Mouse (Mus musculus) embryo, embryonic 10 days (tissue): ENCODE measurements around the gene Cdkl1.

Source experiments
- DNase-seq: peaks from one replicate; pipeline ENCODE4 v3.0.0-alpha.2; 2015; ENCODE audit warnings: low spot score

Gene Cdkl1

GRCm38 (mm10) chr12:69783247-69784025 lies 7.6 kb downstream of the Cdkl1 start:
- peak; percentile 28 for DNase-seq

DNA sequence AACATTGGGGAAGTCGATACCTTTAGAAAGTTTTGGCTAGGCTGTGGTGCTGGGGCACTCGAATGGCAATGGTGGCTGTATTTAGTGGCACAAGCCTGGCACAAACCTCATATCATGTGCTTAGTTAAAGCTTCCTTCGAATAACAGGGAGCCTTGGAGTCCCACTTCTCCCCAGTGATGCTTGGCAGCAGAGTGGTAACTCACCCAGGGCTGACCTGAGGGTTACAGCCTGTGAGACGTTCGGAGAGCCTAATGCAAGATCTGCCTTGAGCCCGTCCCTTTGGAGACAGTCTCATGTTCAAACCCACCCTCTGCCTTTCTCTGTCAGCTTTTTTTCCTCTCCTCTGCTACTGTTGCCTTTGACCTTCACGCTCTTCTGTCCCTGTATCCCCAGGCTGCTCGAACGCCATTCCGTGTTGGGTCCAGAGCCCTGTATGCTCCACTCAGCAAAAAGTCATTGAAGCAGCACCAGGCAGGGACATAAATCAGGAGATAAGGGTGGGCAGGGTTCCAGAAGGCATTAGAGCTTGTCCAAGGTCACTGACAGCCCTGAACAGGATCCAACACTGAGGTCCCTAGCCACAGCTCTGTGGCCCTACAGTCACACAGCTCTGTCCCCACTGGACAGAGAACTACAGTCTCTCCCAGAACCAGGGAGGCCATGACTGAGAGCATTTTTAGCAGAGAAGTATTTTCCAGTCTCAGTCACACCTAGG lies 9.0 kb downstream of the Cdkl1 start:
- DNase-seq: no peak

GRCm38 (mm10) chr12:69781480-69781879 lies 9.6 kb downstream of the Cdkl1 start:
- DNase-seq: no peak

DNA sequence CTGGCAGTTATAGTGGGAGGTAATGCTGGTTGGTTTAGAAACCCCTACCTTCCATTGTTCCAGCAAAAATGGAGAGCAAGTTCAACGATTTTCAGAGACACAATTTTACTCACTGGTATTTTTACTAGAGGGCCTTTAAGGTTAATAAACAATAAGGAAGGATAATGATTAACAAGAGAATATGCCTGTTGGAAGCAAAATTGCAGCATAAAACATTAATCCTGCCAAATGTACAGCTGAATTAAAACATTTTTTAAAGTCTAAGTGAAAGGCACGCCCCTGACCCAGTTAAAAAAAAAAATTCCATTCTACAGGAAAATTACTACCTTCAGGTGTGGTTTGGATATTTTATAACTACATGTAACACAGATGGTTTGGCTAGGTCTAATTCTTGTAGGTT lies 13.1 kb downstream of the Cdkl1 start:
- DNase-seq: no peak

GRCm38 (mm10) chr12:69777341-69777730 lies 13.7 kb downstream of the Cdkl1 start:
- DNase-seq: no peak

GRCm38 (mm10) chr12:69776607-69777340 lies 14.3 kb downstream of the Cdkl1 start:
- no peak for DNase-seq

DNA sequence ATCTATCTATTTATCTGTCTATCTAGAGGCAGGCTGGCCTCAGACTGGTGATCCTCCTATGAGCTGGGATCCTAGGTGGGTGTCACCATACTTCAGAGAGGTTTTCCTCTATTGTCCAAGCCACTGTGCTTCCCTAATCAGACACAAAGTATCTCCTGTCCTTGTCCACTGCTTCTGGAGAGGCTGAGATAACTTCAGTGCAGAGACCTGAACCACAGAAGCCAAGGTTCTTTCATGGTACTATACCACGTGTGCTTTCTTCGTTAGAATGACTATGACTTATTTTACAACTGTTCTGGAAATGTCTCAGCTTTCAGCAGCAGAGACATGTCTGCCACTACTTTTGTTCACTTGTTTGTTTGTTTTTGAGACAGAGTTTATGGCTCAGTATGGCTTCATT lies 22.2 kb downstream of the Cdkl1 start:
- no peak for DNase-seq

DNA sequence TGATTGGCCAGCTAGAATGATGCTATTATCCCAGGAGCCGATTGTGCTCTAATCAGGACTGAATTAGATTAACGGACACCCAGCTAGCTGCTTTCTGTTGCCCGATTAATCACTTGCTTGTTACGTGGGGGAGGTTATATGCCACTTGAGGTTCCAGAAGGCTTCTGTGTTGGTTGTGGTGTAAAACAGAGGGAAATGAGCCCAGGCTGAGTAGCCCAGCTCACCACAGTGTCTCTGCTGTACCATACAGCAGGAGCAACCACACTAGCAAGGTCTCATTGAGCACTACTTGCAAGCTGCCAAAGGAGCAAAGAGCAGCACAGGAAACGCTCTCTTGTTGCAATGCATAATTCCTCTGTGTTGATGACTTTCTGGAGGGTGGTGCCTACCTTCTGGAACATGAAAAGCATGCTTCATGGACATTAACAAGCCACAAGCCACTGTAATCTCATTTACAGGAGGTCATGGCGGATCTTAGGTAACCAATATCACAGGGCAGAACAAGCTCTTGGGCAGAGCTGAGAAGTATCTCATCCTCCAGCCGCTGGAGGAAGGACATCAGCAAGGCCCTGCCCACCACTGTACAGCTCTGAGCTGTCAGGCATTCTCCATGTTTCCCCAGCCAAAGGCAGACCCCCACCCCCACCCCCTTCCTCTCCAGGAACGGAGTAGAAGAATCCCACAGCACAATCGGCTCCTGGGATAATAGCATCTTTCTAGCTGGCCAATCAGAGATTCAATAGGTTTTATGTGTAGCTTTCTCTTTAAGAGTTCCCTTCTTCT lies 23.4 kb downstream of the Cdkl1 start:
- DNase-seq: no peak

- no peak for DNase-seq
Measured at GRCm38 (mm10) chr12:69766185-69766904, 24.7 kb downstream of the Cdkl1 start.

DNA sequence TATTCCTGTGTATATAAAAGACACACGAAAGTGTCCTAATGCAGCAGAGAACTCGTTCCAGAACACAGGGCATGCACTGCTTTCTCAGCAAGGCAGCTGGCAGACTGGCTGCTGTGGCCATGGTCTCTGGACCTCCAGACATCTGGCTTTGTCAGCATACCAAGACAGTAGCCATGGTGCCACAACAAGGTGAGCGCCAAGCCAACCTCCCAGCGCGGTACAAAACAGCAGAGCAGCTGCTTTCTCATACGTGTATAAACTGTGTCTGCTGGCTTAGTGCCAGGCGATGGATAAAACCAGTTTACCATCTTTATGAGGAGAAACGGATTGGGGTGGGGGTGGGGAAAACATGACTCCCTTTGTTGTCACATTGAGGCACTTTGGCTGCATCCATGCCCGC lies 25.5 kb downstream of the Cdkl1 start:
- no peak for DNase-seq

DNA sequence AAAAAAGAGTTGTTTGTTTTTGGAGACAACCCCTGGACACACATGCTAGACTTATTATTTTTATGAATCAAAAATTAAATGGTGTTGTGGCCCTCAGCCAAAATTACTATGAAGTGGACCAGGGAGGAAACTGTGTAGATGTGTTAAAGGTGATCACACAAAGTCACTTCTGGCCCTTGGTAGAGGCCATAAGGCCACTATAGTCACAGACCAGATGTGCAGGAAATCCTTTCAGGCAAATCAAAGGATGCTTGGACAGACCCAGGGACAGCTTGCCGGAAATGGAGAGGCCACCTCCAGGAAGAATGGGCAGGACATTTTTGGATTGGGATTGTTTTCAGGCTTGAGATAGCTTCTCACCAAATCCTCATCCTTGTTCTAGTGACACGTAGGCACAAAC lies 29.5 kb downstream of the Cdkl1 start:
- DNase-seq: no peak

DNA sequence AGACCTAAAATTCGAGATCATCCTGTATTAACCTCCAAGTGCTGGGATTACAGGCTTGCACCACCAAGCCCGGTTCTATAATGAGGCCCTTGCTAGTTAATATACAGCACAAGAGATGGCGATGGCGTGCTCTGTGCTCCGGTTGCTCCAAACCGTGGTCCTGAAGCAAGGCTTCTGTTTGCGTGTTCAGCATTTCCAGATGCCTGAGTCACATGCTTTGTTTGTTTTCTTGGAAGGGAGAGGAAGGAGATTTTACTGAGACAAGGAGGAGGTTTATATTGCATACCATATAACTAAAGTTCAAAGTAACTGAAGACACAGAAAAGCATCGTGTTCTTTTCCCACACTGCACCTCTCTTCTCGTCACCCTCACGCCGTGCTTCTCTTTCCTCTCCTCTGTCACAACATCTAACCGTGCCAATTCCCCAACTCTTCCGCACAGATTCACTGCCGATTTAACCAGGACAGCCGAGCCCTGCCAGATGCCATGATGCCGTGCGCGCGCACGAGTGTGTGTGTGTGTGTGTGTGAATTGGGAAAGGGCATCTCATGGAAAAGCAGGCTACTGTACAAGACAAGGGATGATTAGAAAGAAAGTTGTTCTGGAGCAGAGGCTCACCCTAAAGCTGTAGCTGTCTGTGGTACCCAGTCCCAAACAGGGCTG lies 30.2 kb downstream of the Cdkl1 start:
- DNase-seq: no peak

GRCm38 (mm10) chr12:69760014-69760413 lies 31.1 kb downstream of the Cdkl1 start:
- no peak for DNase-seq

GRCm38 (mm10) chr12:69759267-69759885 lies 31.7 kb downstream of the Cdkl1 start:
- no peak for DNase-seq

- DNase-seq: peak; percentile 51
Measured at GRCm38 (mm10) chr12:69758221-69759185, 32.6 kb downstream of the Cdkl1 start.

DNA sequence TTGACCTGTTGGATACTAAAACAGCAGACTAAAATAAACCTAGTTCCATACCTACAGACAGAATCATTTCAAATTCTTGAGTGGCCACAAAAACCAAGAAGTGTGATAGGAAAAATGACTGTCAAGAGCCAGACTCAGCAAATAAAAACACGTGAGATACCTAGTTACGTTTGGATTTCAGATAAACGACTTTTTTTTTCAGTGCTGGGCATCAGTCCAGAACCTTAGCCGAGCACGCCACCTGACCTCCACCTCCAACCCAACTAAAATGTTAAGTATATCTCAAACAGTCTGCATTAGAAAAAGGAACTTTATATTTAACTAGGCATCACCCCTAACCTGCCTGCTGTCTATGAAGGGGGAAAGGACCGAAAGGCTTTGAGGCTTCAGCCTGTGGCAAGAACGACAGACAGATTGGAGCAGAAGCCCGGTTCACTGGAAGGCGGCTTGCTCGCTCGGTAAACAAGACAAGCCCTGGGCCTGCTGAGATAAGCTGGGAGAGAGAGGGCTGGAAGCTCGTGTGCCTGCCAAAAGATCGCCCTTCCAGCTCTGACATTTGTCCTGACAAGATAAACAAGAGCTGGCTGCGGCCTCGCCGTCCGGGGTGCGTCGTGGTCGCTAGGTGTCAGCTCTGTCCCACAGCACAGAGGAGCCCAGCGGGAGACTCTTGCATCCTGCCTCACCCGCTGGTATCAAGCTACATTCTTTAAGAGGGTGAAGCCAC lies 33.5 kb downstream of the Cdkl1 start:
- peak; percentile 92 for DNase-seq

- DNase-seq: no peak
Measured at GRCm38 (mm10) chr12:69756015-69756414, 35.1 kb downstream of the Cdkl1 start.

DNA sequence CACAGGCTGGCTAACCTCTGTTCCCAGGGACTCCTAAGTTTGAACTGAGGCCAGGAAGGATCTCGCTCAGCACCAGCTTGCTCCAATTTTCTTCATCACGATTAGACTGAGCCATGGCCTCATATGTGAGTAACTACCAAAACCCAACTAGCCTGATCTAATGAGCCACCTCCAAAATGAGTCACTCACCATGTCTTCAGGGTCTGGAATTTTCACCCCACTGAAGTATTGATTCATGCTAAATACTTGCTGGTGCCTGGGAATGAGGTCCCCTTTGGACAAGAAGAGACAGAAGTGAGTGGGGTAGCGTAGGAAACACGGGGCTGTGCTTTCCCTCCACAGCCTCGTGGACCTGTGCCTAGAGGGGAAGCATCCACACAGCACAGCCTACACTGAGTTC lies 37.1 kb downstream of the Cdkl1 start:
- DNase-seq: no peak
